Mouse (Mus musculus): ENCODE data around the gene Zfp975. TPM values are rescaled to one million over a fixed set of nuclear protein-coding genes. Genes with fewer than 3 reads are reported as not detected.

Zfp975 gene
- polyA plus RNA-seq, 1 experiment from 2014 or later, result 6.4 TPM

Other genes with a start within 250 kb of the Zfp975 start
- gene 4933421I07Rik, start 244.6 kb downstream of the Zfp975 start, polyA plus RNA-seq (2015; fragmentation: Nextera tagmentation; extraction: Ambion mirVana), result not detected in 2 replicates
- 11.6 and 11.7 TPM in 2 replicates for gene Zfp141, start 187.0 kb downstream of the Zfp975 start, polyA plus RNA-seq (2015; fragmentation: Nextera tagmentation; extraction: Ambion mirVana)
- not detected in 2 replicates for gene Gm21028, start 114.2 kb downstream of the Zfp975 start, polyA plus RNA-seq (2015; fragmentation: Nextera tagmentation; extraction: Ambion mirVana)
- gene Zfp977, start 100.2 kb downstream of the Zfp975 start, polyA plus RNA-seq (2015; fragmentation: Nextera tagmentation; extraction: Ambion mirVana), result 1.3 and 1.4 TPM in 2 replicates
- gene Zfp976, start 50.2 kb downstream of the Zfp975 start, polyA plus RNA-seq (2015; fragmentation: Nextera tagmentation; extraction: Ambion mirVana), result 2.5 and 2.6 TPM in 2 replicates
- not detected in 2 replicates for gene Gm17067, start 34.3 kb upstream of the Zfp975 start, polyA plus RNA-seq (2015; fragmentation: Nextera tagmentation; extraction: Ambion mirVana)
- gene Vmn2r62, start 100.8 kb upstream of the Zfp975 start, polyA plus RNA-seq (2015; fragmentation: Nextera tagmentation; extraction: Ambion mirVana), result not detected in 2 replicates
- not detected in 2 replicates for gene Gm2381, start 174.5 kb upstream of the Zfp975 start, polyA plus RNA-seq (2015; fragmentation: Nextera tagmentation; extraction: Ambion mirVana)
- not detected in 2 replicates for gene Vmn2r63, start 241.1 kb upstream of the Zfp975 start, polyA plus RNA-seq (2015; fragmentation: Nextera tagmentation; extraction: Ambion mirVana)